Mouse (Mus musculus) heart, embryonic 14.5 days (tissue): ENCODE measurements around the gene Fbl. TPM values are rescaled to one million over a fixed set of nuclear protein-coding genes. Genes with fewer than 3 reads are reported as not detected.
A peak's percentile ranks its signal among the peaks of the same experiment; 100 is the strongest.

Experiments used
- ATAC-seq: fragments of 200-750 bp; cut with Nextera tagmentation; 2 replicates; pipeline ENCODE4 v1.8.0; 2017; ENCODE audit warnings: low read depth, moderate TSS enrichment; ENCODE audit not compliant: insufficient number of reproducible peaks, insufficient read depth, low FRiP score
- H3K27ac ChIP-seq, 2 experiments: fragments of 200-500 bp in 1 of 2; fragments of 300-500 bp in 1 of 2; sonication (generic) in 1 of 2; replicated peaks in 1 of 2; 2 replicates each; pipeline ENCODE4 v1.5.1; 2012 to 2014; ENCODE audit warnings: low read depth in 2 of 2, low read length in 2 of 2, control low read depth in 1 of 2, mild to moderate bottlenecking in 1 of 2, mixed read lengths in 1 of 2; ENCODE audit not compliant: control insufficient read depth in 1 of 2, insufficient read depth in 1 of 2
- H3K27me3 ChIP-seq: fragments of 300-500 bp; sonication (generic); 2 replicates; pipeline ENCODE4 v1.6.1; 2014; ENCODE audit warnings: mild to moderate bottlenecking, low read length, control low read depth; ENCODE audit not compliant: control insufficient read depth, insufficient read depth
- H3K36me3 ChIP-seq: fragments of 300-500 bp; sonication (generic); 2 replicates; pipeline ENCODE4 v1.6.1; 2014; ENCODE audit warnings: mild to moderate bottlenecking, control low read depth, low read length, mixed read lengths; ENCODE audit not compliant: control insufficient read depth, insufficient read depth
- H3K4me1 ChIP-seq, 2 experiments: fragments of 200-500 bp in 1 of 2; fragments of 300-500 bp in 1 of 2; sonication (generic) in 1 of 2; 2 replicates each; pipeline ENCODE4 v1.6.1; 2012 to 2014; ENCODE audit warnings: low read length in 2 of 2, control low read depth in 1 of 2, mixed read lengths in 1 of 2; ENCODE audit not compliant: control insufficient read depth in 2 of 2, insufficient read depth in 2 of 2
- H3K4me2 ChIP-seq: fragments of 300-500 bp; sonication (generic); 2 replicates; pipeline ENCODE4 v1.6.1; 2014; ENCODE audit warnings: mild to moderate bottlenecking, low read length
- H3K4me3 ChIP-seq, 2 experiments: fragments of 200-500 bp in 1 of 2; fragments of 300-500 bp in 1 of 2; sonication (generic) in 1 of 2; 2 replicates each; pipeline ENCODE4 v1.5.1; 2012 to 2014; ENCODE audit warnings: low read length in 2 of 2, mild to moderate bottlenecking in 2 of 2, control low read depth in 1 of 2, low read depth in 1 of 2, moderate library complexity in 1 of 2; ENCODE audit not compliant: control insufficient read depth in 1 of 2, insufficient read depth in 1 of 2
- H3K9ac ChIP-seq: fragments of 300-500 bp; sonication (generic); 2 replicates; pipeline ENCODE4 v1.6.1; 2014; ENCODE audit warnings: mild to moderate bottlenecking, low read length
- H3K9me3 ChIP-seq: fragments of 300-500 bp; sonication (generic); 2 replicates; pipeline ENCODE4 v1.6.1; 2016; ENCODE audit warnings: low read length, control low read depth; ENCODE audit not compliant: control insufficient read depth
- WGBS: fragments of 180-500 bp; shearing (Covaris S2); extraction: QIAGEN DNeasy Blood & Tissue Kit; methylation state at CpG from one replicate; pipeline ENCODE4 v1.1.7; 2014; 5-methylcytosine and 5-hydroxymethylcytosine counted together
- polyA plus RNA-seq: library from polyadenylated mRNA; unstranded; fragments of >200 nt; fragmentation: Nextera tagmentation; extraction: Ambion mirVana; gene quantifications from 2 replicates; pipeline ENCODE4 v1.2.1, GENCODE M21; 2014

Fbl gene
- polyA plus RNA-seq, 1 experiment from 2014 or later, result 23.1 TPM

DNA sequence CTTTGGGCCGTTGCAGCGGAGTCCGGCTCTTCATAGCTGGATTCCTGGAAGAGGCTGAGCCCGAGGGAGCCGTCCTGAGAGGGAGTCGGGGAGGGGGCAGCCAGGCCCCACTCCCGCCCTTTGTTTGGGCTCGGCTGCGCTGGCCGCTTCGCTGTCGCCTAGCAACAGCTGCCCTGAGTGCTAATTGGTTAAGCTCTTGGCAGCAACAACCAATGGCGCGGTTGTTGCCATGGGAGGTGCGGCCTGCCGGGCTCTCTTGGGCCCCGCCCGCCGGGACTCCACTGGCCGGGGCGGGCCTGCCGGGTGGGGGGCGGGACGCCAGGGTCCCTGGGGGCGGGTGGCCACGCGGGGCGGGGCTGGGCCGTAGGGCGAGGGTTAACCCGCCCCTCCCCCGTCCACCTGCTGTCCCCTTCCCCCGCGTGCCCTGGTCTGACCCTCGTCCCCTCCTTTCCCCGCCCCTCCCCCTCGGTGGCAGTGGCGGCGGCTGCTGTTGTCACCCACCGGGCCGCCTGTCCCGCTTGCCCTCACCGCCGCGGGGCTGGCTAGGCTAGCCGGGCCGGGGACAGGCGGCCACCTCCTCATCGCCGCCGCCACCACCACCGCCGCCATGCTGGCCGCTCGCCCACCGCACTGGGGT, 10.3 kb downstream of the Fbl start:
- H3K27ac ChIP-seq, result peak overlapping the region; percentile 47 to 86
- H3K9me3 ChIP-seq, result no peaks in the 10 kb centered on the region
- peak; percentile 95 for ATAC-seq
- H3K4me2 ChIP-seq, result peak overlapping the region; percentile 93
- H3K4me3 ChIP-seq, result peak overlapping the region; percentile 90 to 98
- peaks cover 79% of the 10 kb centered on the region for H3K36me3 ChIP-seq
- 2% methylated on average over 46 of the region's 56 CpGs for WGBS
- peaks cover 5 to 9% of the 10 kb centered on the region in 2 experiments; a peak in 3 of 4 replicates for H3K4me1 ChIP-seq
- H3K27me3 ChIP-seq, result no peaks in the 10 kb centered on the region
- peak overlapping the region; percentile 89 for H3K9ac ChIP-seq

DNA sequence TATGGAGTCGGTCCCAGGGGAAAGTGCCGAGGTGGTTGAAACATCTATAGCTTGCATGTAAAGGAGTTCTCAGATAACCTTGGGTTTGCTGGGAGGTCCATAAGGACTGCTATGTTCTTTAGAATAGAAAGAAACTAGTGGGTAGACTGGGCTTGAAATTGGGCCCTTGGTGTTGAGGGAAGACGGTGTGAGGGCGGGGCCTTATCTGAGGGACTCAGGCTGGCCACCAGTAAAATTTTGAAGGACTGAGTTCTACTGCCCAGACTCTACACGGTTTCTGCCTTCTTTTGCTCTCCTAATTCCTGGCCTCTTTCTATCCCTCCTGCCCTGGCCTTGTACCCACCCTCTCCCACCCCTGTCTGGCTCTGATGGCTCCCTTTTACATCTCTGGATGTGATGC, 11.4 kb downstream of the Fbl start:
- Histone ChIP-seq H3K4me2 (peak overlapping the region; percentile 93), H3K27ac (no peak overlapping the region), H3K4me3 (peak overlapping the region; percentile 90 to 98; a peak in 2 of 4 replicates), H3K27me3 (no peaks in the 10 kb centered on the region), H3K36me3 (peaks cover 79% of the 10 kb centered on the region), H3K9ac (peak overlapping the region; percentile 89), H3K4me1 (peaks cover 5 to 9% of the 10 kb centered on the region in 2 experiments; a peak in 3 of 4 replicates), H3K9me3 (no peaks in the 10 kb centered on the region)
- ATAC-seq, result no peak
- WGBS, result 74% methylated on average over 5 of the region's 5 CpGs

DNA sequence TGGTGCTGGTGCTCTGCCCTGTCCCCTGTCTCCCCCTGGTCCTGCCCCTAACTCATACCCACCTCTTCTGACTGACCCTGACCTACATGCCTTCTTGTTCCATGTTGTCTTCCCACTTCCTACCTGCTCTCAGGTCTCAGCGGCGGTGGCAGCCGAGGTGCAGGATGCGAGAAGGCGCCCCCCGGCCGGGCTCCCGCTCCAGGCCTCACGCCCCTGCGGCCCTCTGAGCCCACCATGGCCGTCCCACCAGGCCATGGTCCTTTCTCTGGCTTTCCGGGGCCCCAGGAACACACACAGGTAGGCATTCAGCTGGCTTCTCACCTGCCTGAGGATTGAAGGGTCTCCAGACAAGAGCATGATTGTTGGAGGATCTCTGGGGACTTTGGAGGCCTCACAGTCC, 11.9 kb downstream of the Fbl start:
- H3K4me2 ChIP-seq, result no peak overlapping the region
- ATAC-seq, result no peak
- H3K36me3 ChIP-seq, result peaks cover 79% of the 10 kb centered on the region
- H3K9me3 ChIP-seq, result no peaks in the 10 kb centered on the region
- no peaks in the 10 kb centered on the region for H3K27me3 ChIP-seq
- no peak overlapping the region for H3K4me3 ChIP-seq
- peak overlapping the region; percentile 89; the same call in 1 of the 2 replicates for H3K9ac ChIP-seq
- H3K4me1 ChIP-seq, result peaks cover 5 to 9% of the 10 kb centered on the region in 2 experiments; a peak in 3 of 4 replicates
- 95% methylated on average over 12 of the region's 12 CpGs for WGBS
- H3K27ac ChIP-seq, result no peak overlapping the region

DNA sequence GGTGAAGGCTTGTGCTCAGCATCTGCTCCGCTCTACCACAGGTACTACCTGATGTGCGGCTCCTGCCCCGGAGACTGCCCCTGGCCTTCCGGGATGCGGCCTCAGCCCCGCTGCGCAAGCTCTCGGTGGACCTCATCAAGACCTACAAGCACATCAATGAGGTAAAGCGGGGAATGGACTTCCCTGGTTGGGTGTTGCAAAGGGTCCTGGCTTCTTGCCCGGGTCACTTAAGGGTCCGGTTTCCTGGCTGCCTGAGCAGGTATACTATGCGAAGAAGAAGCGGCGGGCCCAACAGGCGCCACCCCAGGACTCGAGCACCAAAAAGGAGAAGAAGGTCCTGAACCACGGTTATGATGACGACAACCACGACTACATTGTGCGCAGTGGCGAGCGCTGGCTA, 12.8 kb downstream of the Fbl start:
- no peak overlapping the region for H3K4me2 ChIP-seq
- H3K27me3 ChIP-seq, result no peaks in the 10 kb centered on the region
- no peak for ATAC-seq
- no peak overlapping the region for H3K9ac ChIP-seq
- H3K9me3 ChIP-seq, result no peaks in the 10 kb centered on the region
- peaks cover 5 to 9% of the 10 kb centered on the region in 2 experiments; a peak in 3 of 4 replicates for H3K4me1 ChIP-seq
- H3K36me3 ChIP-seq, result peaks cover 79% of the 10 kb centered on the region
- H3K27ac ChIP-seq, result no peak overlapping the region
- H3K4me3 ChIP-seq, result no peak overlapping the region
- 93% methylated on average over 22 of the region's 22 CpGs for WGBS

DNA sequence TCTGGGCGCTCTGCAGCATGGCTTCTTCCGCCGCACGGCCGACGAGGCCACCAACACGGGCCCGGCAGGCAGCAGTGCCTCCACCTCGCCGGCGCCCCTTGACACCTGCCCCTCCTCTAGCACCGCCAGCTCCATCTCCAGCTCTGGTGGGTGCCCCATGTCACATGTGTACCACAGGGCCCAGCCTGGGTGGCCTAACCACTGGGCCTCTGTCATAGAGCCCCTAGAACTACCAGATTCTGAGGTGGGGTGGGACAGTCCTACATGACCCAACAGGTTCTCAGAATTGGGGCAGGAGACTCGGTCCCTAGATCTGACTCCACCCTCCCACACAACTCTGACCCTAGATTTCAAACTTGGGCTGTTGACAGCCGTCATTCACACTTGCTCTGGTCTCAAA, 16.4 kb downstream of the Fbl start:
- no peak overlapping the region for H3K9ac ChIP-seq
- peaks cover 0 to 2% of the 10 kb centered on the region in 2 experiments; a peak in 3 of 4 replicates for H3K4me1 ChIP-seq
- H3K27me3 ChIP-seq, result no peaks in the 10 kb centered on the region
- 92% methylated on average over 14 of the region's 14 CpGs for WGBS
- no peak for ATAC-seq
- H3K27ac ChIP-seq, result no peak overlapping the region
- H3K4me3 ChIP-seq, result no peak overlapping the region
- no peaks in the 10 kb centered on the region for H3K9me3 ChIP-seq
- H3K4me2 ChIP-seq, result no peak overlapping the region
- H3K36me3 ChIP-seq, result peaks cover 96% of the 10 kb centered on the region

DNA sequence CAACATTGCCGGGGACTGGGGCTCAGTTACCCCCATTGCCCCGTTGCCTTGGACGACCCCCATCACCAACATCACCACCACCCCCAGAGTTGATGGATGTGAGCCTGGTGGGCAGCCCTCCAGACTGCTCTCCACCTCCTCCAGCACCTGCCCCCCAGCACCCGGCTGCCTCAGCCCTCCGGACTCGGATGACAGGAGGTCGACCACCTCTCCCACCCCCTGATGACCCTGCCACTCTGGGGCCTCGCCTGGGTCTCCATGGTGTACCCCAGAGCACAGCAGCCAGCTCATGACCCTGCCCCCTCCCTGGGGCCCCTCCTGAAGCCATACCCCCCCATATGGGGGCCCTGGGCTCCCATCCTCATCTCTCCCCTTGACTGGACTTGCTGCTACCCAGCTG, 17.1 kb downstream of the Fbl start:
- Histone ChIP-seq H3K9me3 (no peaks in the 10 kb centered on the region), H3K4me2 (no peak overlapping the region), H3K27ac (no peak overlapping the region), H3K4me1 (no peaks in the 10 kb centered on the region), H3K9ac (no peak overlapping the region), H3K4me3 (no peak overlapping the region), H3K27me3 (no peaks in the 10 kb centered on the region), H3K36me3 (peaks cover 95% of the 10 kb centered on the region)
- ATAC-seq, result no peak
- WGBS, result 92% methylated on average over 8 of the region's 8 CpGs

DNA sequence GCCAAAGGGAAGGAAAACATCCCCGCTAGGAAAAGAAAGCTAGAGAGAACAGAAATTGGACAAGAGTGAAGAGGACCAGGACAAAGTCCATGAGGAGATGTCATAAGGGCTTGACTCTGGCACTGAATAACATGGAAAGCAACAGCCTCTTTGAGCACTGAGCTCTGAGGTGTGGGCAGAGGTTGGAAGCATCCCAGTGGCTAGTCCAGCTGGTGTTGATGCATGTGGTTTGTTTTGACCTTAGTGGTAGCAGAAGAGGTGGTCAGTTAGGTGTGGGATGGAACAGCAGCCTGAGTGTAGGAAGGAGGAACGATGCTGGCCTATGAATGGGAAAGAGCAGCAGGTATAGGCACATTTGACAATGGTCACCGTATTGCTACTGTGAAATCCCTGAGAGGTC, 22.0 kb downstream of the Fbl start:
- no peak overlapping the region for H3K4me2 ChIP-seq
- no peak for ATAC-seq
- no peaks in the 10 kb centered on the region for H3K4me1 ChIP-seq
- 94% methylated on average over 3 of the region's 3 CpGs for WGBS
- no peak overlapping the region for H3K9ac ChIP-seq
- H3K9me3 ChIP-seq, result no peaks in the 10 kb centered on the region
- no peaks in the 10 kb centered on the region for H3K27me3 ChIP-seq
- H3K27ac ChIP-seq, result no peak overlapping the region
- H3K36me3 ChIP-seq, result peaks cover 74% of the 10 kb centered on the region
- H3K4me3 ChIP-seq, result no peak overlapping the region

DNA sequence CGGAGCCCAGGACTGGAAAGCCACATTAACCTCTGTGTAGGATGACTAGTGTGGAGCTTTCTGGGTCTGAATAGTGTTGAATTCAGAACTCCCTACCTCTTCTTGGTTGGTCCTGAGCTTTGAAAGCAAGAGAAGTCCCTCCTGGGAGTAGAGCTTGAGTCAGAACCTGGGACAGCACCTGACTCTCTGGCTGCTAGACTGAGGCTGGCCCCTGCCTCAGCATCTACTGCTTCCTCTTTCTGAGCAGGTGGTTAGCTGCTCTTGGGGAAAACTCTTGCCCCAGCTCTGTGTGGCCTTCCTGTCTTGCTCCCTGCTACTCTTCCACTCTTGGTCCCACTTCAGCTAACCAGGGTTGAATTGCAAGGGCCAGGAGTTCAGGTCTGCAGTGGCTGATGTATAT, 22.4 kb downstream of the Fbl start:
- no peaks in the 10 kb centered on the region for H3K9me3 ChIP-seq
- H3K4me1 ChIP-seq, result no peaks in the 10 kb centered on the region
- H3K27ac ChIP-seq, result no peak overlapping the region
- no peak overlapping the region for H3K9ac ChIP-seq
- no peak overlapping the region for H3K4me3 ChIP-seq
- 96% methylated on average over 1 of the region's 1 CpGs for whole genome bisulfite sequencing
- no peaks in the 10 kb centered on the region for H3K27me3 ChIP-seq
- ATAC-seq, result no peak
- H3K4me2 ChIP-seq, result no peak overlapping the region
- H3K36me3 ChIP-seq, result peaks cover 70% of the 10 kb centered on the region
